Mouse (Mus musculus): ENCODE measurements around the gene Lrp1.

The Lrp1 gene

DNA sequence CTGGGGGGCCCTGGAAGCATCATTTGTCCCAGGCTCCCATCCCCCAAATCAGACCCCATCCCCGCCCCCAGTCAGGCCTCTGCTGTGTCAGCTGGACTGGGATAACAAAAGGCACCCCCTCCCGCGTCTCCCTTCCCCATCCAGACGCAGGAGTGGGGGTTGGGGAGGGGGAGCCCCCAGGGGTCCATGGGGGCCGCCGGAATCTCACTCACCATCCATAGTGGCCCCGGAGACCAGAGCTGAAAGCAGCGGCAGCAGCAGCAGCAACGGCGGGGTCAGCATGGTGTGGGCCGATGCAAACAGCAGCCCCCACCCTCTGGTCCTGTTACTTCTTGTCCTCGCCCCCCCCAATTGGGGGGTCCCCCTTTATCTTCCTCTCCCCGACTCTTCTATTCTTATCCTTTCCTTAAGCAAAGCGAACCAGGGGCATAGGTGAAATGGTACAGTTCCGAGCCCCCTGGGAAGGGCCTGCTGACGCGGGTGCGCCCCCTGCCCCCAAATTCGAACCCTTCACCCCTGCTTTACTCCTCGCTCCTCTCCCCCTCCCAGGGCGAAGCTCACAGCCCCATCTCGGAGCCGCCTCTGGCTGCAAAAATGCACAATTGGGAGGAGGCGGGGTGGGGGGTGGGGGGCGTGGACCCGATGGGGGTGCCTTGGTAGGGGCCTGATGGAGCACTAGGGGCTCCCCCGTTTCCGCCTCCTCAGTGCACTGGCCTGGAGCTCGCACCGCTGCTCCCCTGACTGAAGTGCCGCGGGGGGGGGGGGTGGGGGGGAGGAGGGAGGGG lies at the start of gene Lrp1:
Gene Lrp1, minus strand, starts transcription at position 743 of the 785 bp plus-strand sequence.
- in situ Hi-C loops (cut with MboI; ENCODE audit: unreplicated experiment in 2 of 2), result loop anchor here in 1 of 2 experiments (10.0 kb wide), 1 partner anchor 46 kb away; no protein-coding TSS in a partner anchor

DNA sequence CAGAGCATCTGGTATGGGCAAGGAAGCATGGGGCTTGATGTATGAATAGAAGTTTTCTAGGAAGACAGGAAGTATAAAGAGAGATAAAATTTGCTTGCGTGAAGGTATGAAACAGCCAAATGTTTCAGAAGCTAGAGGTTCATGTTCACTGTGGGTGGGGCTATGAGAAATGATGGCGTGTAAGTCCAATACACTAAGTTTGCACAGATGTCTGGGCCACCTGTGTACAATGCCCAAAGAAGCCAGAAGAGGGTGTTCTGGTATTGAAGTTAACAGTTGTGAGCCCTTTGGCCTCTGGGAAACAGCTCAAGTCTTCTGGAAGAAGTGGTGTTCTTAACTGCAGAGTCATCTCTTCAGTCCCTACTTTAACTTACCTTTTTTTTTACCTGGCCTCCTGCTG lies 49.2 kb upstream of the Lrp1 start:
- in situ Hi-C loops (cut with MboI; ENCODE audit: unreplicated experiment in 2 of 2), result loop anchor here in 1 of 2 experiments (25.0 kb wide), 1 partner anchor 517 kb away; the partner anchor contains the start of genes Gls2 and Rbms2

DNA sequence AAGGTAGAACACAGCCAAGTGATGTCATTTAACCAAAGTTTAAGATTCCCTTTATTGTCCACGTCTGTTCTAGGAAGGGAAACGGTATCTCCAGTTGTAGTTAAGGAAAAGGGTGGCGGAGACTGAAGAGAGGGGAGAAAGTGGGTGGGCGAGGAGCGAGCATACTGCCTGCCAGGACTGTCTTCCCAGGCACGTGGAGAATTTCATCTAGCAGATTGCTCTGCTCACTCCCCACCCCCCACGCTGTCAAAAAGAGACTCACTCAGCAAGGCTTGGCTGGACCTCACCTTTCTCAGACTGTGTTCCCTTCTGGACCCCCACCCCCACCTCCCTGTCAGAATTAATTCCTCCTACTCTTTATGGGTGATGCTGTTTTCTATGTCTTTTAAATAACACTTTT lies 48.2 kb upstream of the Lrp1 start:
- in situ Hi-C loops (cut with MboI; ENCODE audit: unreplicated experiment in 2 of 2), result loop anchor here in 1 of 2 experiments (25.0 kb wide), 1 partner anchor 518 kb away; the partner anchor contains the start of genes Gls2 and Rbms2

DNA sequence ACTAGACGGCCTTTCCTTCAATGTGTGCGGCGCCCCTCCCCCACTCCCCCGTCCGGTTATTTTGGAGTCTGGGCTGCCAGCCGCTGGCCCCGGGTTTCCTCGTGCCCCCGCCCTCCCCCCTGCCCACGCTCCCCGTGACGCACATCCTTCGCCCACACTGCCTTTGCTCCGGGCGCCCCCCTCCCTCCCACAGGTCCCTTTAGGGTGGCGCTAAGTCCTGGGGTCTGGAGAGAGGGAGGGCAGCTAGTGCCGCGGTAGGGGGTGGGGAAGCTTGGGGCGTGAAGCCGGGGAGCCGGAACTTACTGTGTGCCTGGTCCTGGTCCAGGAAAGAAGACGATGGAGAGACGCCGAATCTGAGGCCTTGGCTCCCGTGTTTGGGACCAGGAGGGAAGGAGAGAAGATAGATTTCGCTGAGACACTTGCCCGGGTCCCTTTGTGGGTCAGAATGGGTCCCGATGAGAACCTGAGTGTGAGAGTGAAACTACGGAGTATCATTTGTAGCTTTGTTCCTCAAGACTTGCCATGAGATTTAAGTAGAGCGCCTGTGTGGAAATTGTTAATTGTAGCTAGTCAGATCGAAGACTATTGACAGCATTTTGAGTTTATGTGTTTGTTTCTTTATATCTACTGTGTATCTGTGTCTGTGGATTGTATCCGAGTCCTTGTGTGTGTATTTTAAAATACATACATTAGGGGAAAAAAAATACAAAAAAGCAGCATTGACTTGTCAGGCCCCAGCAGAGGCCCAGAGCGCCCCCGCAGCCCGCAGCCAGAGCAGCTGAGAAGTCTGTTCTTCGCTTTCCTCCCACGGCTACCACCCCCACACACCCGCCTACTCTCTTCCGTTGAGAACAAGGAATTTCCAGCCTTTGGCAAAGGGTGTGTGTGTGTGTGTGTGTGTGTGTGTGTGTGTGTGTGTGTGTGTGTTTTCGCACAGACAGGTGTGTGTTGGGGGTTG lies 47.4 kb upstream of the Lrp1 start, which contains the start of gene Nab2:
Gene Nab2, minus strand, starts transcription at position 476 of the 958 bp plus-strand sequence.
- in situ Hi-C loops (cut with MboI; ENCODE audit: unreplicated experiment in 2 of 2), result loop anchor here in 1 of 2 experiments (25.0 kb wide), 1 partner anchor 519 kb away; the partner anchor contains the start of genes Gls2 and Rbms2

DNA sequence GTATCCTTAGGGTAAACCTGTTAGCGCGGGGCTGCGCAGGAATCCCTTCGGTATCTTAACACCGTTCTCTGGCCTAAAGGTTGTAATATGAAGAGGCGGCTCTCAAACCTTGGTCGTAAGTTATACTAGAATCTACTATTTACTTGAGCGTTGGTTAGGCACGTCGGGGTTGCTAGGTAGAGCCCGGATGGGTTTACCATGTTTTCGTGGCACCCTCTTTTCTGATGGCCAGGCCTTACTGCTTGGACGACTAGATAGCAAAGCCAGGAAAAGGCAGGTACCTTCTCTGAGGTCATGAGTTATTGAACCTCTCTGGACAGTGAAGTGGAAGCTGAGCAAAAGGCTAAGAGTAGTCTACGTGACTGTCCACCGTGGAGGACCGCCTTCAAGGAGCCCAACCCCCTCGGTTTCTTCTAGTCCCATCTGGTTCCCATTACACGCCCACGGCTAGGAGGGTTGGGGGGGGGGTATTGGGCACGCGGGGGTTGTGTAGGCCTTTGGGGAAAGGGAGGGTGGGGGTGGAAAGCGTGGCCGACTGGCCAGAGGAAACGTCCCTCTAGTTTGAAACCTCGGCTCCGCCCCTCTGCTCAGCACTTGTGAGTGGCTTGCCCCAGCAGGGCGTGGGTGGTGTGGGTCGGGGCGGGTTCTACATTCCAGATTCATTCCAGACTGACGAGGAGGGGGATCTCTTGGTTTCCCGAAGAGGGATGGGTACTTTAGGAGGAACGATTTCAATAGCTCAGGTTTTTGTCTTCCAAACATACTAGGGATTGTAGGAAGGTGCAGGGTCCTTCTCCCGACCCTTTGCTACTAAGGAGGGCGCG lies 46.5 kb upstream of the Lrp1 start:
- in situ Hi-C loops (cut with MboI; ENCODE audit: unreplicated experiment in 2 of 2), result loop anchor here in 1 of 2 experiments (25.0 kb wide), 1 partner anchor 520 kb away; the partner anchor contains the start of genes Gls2 and Rbms2

DNA sequence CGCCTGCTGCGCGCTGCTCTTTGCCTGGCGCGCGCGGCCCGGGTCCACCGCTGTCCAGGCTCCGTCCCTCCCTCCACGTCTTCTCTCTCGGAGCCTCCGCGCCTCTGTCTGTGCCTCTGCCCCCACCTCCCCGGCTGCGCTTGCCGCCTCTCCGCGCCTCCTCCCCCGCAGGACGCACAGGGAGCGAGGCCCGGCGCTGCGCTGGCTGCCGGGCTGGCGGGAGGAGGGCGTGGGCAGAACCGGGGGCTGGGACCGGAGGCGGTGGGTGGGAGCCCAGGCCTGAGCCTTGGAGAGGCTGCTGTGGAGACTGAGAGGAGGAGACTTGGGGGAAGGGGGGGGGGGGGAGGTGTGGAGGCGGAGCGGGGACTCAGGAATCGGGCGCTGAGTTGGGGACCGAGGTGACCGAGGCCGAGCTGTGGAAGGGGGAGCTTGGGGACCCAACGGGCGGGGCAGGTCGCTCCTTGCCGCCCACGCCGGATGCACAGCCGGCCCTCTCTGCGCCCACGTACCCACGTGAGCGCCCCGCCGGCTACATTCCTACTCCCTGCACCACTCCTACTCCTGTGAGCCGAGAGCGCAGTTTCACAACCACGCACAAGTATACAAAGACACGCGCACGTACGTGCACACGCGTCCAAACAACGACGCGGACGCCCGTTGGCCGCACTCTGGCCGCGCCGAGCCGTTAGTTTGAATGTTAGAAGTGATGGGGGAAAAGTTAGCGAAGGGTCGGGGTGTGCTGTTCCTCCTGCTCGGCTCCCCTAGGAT lies 45.7 kb upstream of the Lrp1 start, which contains the start of gene Nemp1:
Gene Nemp1, plus strand, starts transcription at position 401 of the 768 bp plus-strand sequence.
- in situ Hi-C loops (cut with MboI; ENCODE audit: unreplicated experiment in 2 of 2), result loop anchor here in 1 of 2 experiments (25.0 kb wide), 1 partner anchor 521 kb away; the partner anchor contains the start of genes Gls2 and Rbms2

DNA sequence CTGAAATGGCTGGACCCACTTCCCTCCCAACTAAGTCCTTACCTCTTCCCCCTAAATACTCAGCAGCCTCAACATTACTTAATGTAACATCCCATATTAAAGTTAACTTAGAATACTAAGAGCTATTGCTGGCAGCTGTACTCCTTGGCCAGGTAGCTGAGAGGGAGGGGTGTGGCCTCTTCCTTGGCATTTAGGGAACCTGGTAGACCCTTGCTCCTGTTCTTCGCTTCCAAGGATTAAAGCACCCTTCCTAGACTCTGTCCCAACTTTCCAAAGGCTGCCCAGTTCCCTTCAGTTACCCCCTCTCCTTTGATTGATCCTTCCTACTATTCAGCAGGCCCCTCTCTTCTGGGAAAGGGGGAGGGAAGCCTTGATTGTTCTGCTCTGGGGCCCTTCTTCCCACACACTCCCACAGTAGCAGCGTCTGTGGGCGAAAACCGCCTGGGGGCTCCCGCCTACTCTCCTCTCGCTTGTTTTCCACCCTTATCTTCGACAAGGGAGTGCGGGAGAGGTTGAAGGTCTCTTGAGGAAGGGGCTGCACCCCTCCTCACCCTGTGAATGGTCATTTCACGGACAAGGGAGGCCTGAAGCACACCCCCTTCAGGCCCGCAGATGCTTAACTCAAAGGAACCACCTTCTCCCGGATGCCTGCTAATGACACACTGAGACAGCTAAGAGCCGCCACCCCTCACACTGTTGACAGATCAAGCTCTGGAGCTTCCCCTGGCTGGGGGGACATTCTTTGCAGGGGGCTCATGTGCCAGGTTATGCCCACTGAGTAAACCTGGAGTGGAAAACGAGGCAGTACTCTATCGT lies 44.6 kb upstream of the Lrp1 start:
- in situ Hi-C loops (cut with MboI; ENCODE audit: unreplicated experiment in 2 of 2), result loop anchor here in 1 of 2 experiments (25.0 kb wide), 1 partner anchor 522 kb away; the partner anchor contains the start of genes Gls2 and Rbms2

DNA sequence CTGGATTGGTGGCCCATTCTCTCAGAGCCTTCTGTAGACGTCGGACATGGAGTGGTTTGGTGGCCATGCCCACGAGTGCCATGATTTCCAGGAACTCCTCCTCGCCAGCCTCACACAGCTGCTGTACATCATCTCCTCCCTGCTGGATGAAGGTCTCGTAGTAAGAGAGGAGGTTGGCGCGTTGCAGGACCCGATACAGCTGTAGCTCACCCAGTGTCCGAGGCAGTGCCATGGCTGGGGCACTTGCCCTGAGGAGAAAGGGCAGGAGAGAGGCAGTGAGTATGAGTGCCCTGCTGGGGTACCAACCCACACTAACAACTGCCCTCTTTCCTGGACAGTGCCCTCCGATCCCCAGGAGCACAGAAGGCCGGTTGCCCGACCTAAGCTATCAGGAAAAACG lies 43.9 kb upstream of the Lrp1 start:
- in situ Hi-C loops (cut with MboI; ENCODE audit: unreplicated experiment in 2 of 2), result loop anchor here in 1 of 2 experiments (25.0 kb wide), 1 partner anchor 522 kb away; the partner anchor contains the start of genes Gls2 and Rbms2

DNA sequence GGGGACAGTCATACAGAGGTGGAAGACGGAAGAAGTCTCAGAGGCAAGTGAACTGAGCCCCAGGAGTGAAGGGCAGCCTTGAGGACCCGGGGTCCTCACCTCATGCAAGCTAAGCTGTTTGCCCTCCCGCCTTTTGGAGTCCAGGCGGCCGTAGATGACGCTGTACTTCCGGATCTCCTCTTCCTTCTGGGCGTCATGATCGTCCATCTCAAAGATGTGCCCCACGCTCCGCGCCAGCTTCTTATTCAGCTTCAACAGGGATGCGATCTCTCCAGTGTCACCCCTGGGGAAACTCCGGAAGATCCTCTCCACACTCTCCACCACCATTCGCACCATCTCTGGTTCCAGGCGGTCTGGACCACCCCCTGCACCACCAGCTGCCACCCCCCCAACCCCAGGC lies 43.2 kb upstream of the Lrp1 start:
- in situ Hi-C loops (cut with MboI; ENCODE audit: unreplicated experiment in 2 of 2), result loop anchor here in 1 of 2 experiments (25.0 kb wide), 1 partner anchor 523 kb away; the partner anchor contains the start of genes Gls2 and Rbms2

DNA sequence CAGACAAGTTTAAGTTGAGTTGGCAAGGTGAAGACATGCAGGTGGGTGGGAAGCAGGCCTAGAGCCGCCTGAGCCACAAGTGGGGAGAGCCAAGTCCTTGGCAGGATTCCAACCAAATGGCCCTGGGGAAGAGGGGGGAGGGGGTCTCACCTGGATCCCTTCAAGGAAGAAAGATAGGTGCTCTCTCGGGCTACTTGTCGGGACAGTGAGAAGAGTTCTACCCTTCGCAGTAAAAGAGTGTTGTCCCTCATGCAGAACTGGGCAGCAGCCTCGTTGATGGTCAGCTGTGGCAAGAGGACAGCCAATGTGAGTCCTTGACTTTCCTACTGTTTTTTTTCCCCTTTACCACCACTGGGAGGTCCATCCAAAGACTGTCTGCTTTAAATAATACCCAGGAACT lies 42.6 kb upstream of the Lrp1 start:
- in situ Hi-C loops (cut with MboI; ENCODE audit: unreplicated experiment in 2 of 2), result loop anchor here in 1 of 2 experiments (25.0 kb wide), 1 partner anchor 524 kb away; the partner anchor contains the start of genes Gls2 and Rbms2

DNA sequence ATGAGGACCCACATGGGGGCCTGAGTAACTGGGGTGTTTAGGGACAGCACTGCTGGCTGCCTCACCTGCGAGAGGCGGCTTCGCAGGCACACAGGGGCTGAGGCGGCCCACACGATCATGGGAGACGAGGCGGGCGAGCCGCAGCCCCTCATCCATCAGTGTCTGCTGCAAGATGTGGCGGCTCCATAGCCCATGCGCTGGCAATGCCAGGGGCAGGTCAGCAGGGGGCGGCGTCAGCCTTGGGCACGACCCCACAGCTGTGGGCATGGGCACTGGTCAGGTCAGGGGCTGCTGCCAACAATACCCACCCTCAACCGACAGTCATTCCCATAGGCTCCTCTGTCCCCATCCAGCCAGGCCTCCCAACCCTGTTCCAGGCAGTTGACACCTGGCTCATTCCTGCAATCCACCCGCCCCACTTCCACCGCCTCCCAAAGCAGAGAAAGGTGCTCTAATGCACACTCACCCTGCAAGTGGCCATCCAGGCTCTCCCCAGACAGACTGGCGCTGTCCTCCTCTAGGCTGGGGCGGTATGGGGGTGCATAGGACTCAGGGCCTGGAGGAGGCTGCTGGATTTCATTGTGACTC lies 41.8 kb upstream of the Lrp1 start:
- in situ Hi-C loops (cut with MboI; ENCODE audit: unreplicated experiment in 2 of 2), result loop anchor here in 1 of 2 experiments (25.0 kb wide), 1 partner anchor 525 kb away; the partner anchor contains the start of genes Gls2 and Rbms2

DNA sequence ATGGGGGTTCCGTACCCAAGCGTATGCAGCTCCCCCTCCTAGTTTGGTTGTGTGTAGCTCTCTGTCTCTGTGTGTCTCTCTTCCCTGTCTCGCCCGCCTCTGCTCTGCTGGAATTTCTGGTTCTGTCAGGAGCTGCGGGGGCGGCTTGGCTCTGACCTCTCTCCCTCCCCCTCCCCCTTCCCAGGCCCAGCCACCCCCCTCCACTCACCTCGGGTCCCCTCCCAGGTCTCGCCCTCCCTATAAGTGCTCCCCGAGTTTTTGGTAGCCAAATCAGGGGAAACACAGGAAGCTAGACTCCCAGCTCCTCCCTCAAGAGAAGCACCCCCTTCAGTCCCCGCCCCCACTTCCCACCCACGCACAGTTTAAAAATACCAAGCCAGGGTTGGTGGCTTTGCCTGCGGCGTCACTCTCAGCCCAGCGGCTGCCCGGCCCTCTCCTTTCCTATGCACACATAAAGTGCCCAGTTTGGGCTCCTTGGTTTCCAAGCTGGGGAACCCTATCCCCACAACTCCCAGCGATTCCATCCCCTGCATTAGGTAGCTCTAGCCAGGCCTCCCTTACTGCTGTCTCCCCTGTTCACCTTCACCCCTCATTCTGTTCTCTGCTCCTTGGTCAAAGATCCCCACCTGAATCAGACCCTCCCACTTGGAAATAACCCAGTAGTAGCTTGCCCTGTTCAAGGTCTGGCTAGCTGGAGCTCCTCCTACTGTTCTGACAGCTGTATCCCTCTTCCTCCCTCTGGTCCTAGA lies 41.1 kb upstream of the Lrp1 start:
- in situ Hi-C loops (cut with MboI; ENCODE audit: unreplicated experiment in 2 of 2), result loop anchor here in 1 of 2 experiments (25.0 kb wide), 1 partner anchor 525 kb away; the partner anchor contains the start of genes Gls2 and Rbms2

DNA sequence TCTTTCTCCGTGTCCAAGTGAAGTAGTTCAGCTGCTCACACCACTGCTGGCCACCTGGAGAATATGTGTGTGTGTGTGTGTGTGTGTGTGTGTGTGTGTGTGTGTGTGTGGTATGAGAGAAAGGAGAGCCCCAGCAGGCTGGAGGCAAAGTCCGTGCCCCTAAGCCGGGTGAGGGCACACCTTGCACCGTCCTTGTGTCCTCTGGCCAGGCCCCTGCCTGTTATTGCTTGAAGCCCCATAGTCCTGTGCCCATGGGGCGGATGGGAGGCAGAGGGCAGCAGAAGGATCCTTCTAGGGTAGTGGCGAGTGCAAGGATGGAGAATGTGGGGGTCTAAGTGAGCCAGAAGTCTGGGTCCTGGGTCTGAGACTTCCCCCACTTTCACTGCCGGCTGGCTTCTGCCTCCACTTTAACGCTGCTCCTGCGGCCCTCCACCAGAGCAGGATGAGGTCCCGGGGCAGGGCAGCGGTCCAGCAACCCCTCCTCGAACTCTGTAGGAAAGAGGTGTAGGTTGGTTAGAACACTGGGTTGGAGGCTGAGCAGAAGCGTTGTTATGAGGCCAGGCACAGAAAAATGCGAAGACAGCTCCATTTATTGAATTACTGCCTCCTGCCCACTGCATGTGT lies 40.5 kb upstream of the Lrp1 start:
- in situ Hi-C loops (cut with MboI; ENCODE audit: unreplicated experiment in 2 of 2), result loop anchor here in 1 of 2 experiments (25.0 kb wide), 1 partner anchor 526 kb away; the partner anchor contains the start of genes Gls2 and Rbms2

DNA sequence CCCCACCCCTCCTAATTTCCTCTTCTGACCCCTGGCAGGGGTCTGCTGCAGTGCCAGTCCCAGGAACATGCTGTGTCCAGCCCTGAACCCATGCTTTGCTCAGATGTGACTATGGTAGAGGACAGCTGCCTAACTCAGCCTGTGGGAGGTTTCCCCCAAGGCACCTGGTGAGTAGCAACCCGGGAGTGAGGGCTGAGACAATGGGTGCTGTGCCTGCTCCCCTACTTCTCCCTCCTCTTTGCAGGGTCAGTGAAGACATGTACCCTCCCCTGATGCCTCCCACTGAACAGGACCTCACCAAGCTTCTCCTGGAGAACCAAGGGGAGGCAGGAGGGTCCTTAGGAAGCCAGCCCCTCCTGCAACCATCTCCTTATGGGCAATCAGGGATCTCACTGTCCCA lies 38.6 kb upstream of the Lrp1 start:
- in situ Hi-C loops (cut with MboI; ENCODE audit: unreplicated experiment in 2 of 2), result loop anchor here in 1 of 2 experiments (25.0 kb wide), 1 partner anchor 528 kb away; the partner anchor contains the start of genes Gls2 and Rbms2

DNA sequence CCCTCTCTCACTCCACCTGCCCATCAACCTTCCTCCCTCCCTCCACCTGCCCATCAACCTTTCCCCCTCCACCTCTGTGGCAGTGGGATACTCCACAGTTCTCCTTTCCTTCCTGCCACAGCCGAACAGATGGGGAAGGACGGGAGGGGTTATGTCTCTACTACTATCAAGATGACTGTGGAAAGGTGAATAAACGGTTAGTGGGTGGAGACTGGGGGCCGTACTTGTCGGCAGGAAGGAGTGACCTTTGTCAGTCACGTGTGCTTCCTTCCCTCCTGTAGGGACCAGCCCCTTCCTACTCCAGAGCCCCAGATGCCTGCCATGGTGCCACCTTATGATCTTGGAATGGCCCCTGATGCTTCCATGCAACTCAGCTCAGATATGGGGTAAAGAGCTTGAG lies 37.1 kb upstream of the Lrp1 start:
- in situ Hi-C loops (cut with MboI; ENCODE audit: unreplicated experiment in 2 of 2), result loop anchor here in 1 of 2 experiments (25.0 kb wide), 1 partner anchor 529 kb away; the partner anchor contains the start of genes Gls2 and Rbms2
